Mouse (Mus musculus) forebrain, embryonic 12.5 days (tissue): ENCODE results near the gene Prim2. TPM values are rescaled to one million over a fixed set of nuclear protein-coding genes. Genes with fewer than 3 reads are reported as not detected.
"Not testable (repeated sequence)": the region's sequence is repeated elsewhere in the genome, so short reads cannot be mapped to it uniquely, and the experiment has no call there.

Experiments
- ATAC-seq: fragments of 200-750 bp; cut with Nextera tagmentation; 2 replicates; pipeline ENCODE4 v1.8.0; 2017; ENCODE audit warnings: moderate TSS enrichment; ENCODE audit not compliant: low FRiP score
- H3K27ac ChIP-seq: fragments of 300-500 bp; sonication (generic); 2 replicates; pipeline ENCODE4 v1.5.1; 2016; ENCODE audit warnings: mild to moderate bottlenecking
- H3K27me3 ChIP-seq: fragments of 300-500 bp; sonication (generic); 2 replicates; pipeline ENCODE4 v1.6.1; 2016; ENCODE audit warnings: mild to moderate bottlenecking
- H3K36me3 ChIP-seq: fragments of 300-500 bp; sonication (generic); replicated peaks from 2 replicates; pipeline ENCODE4 v1.6.1; 2016; ENCODE audit warnings: mild to moderate bottlenecking
- H3K4me1 ChIP-seq: fragments of 300-500 bp; sonication (generic); 2 replicates; pipeline ENCODE4 v1.6.1; 2016
- H3K4me2 ChIP-seq: fragments of 300-500 bp; sonication (generic); 2 replicates; pipeline ENCODE4 v1.6.1; 2016; ENCODE audit warnings: mild to moderate bottlenecking, moderate library complexity
- H3K4me3 ChIP-seq: fragments of 300-500 bp; sonication (generic); replicated peaks from 2 replicates; pipeline ENCODE4 v1.5.1; 2016; ENCODE audit warnings: mild to moderate bottlenecking
- H3K9ac ChIP-seq: fragments of 300-500 bp; sonication (generic); 2 replicates; pipeline ENCODE4 v1.6.1; 2016; ENCODE audit warnings: mild to moderate bottlenecking
- H3K9me3 ChIP-seq: fragments of 300-500 bp; sonication (generic); 2 replicates; pipeline ENCODE4 v1.6.1; 2016
- WGBS: fragments of 180-500 bp; shearing (Covaris S2); methylation state at CpG from one replicate; pipeline ENCODE4 v1.1.7; 2016; 5-methylcytosine and 5-hydroxymethylcytosine counted together
- polyA plus RNA-seq: library from polyadenylated mRNA; unstranded; fragments of >200 nt; fragmentation: Nextera tagmentation; extraction: Ambion mirVana; gene quantifications from 2 replicates; pipeline ENCODE4 v1.2.1, GENCODE M21; 2016

Gene Prim2
- polyA plus RNA-seq, 1 experiment from 2014 or later = 50.0 TPM

DNA sequence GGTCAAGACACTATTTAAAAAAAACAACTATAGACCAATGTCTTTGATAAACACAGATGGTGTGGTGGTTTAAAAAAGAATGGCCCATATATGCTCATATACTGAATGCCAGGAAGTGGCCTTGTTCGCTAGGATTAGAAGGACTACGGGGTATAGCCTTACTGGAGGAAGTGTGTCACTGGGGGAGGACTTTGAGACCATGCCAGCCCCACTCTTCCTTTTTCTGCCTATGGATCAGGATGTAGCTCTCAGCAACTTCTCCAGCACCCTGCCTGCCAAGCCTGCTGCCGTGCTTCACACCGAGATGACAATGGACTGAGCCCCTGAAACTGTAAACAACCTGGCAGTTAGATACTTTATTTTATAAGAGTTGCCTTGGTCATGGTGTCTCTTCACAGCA, 45.2 kb downstream of the Prim2 start:
- Histone ChIP-seq H3K9me3 (no peaks in the 10 kb centered on the region), H3K4me1 (no peaks in the 10 kb centered on the region), H3K36me3 (peaks cover 20% of the 10 kb centered on the region), H3K4me2 (no peak overlapping the region), H3K9ac (no peak overlapping the region), H3K4me3 (no peak overlapping the region), H3K27me3 (no peaks in the 10 kb centered on the region), H3K27ac (no peak overlapping the region)
- WGBS = 96% methylated on average over 4 of the region's 4 CpGs
- no peak for ATAC-seq

GRCm38 (mm10) chr1:33621791-33622190, 47.8 kb downstream of the Prim2 start:
- Histone ChIP-seq H3K9me3 (no peaks in the 10 kb centered on the region), H3K4me2 (no peak overlapping the region), H3K27ac (no peak overlapping the region), H3K9ac (no peak overlapping the region), H3K27me3 (no peaks in the 10 kb centered on the region), H3K36me3 (peaks cover 11% of the 10 kb centered on the region; the same call in 1 of the 2 replicates), H3K4me1 (no peaks in the 10 kb centered on the region), H3K4me3 (no peak overlapping the region)
- 94% methylated on average over 10 of the region's 10 CpGs for WGBS
- no peak for ATAC-seq

DNA sequence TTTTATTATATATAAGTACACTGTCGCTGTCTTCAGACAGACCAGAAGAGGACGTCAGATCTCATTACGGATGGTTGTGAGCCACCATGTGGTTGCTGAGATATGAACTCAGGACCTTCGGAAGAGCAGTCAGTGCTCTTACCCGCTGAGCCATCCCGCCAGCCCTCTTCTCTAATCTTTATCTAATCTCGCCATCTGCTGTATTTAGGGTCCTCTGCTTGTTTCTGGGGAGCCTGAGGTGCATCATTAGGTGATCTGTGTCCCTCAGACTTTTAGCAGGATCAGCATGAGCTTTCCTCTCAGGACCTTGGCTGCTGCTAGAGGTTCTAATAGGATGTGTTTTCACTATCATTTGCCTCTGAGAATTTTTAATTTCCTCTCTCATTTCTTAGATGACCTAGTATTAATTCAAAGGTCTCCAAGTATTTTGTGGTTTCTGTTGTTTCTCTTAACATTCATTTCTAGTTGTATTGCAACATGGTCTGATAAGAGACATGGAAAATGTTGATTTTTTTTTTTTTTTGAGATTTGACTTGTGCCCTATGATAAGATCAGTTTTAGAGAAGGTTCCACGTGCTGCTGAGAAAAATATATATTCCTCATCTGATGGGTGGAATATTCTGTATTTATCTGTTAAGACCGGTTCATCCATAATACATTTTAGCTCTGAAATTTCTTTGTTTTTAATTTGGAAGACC, 49.4 kb downstream of the Prim2 start:
- Histone ChIP-seq H3K9me3 (no peaks in the 10 kb centered on the region), H3K4me1 (no peaks in the 10 kb centered on the region), H3K27me3 (no peaks in the 10 kb centered on the region), H3K36me3 (peaks cover 8% of the 10 kb centered on the region), H3K4me2 (no peak overlapping the region), H3K4me3 (no peak overlapping the region), H3K9ac (no peak overlapping the region), H3K27ac (no peak overlapping the region)
- 92% methylated on average over 9 of the region's 9 CpGs for WGBS
- ATAC-seq = no peak

DNA sequence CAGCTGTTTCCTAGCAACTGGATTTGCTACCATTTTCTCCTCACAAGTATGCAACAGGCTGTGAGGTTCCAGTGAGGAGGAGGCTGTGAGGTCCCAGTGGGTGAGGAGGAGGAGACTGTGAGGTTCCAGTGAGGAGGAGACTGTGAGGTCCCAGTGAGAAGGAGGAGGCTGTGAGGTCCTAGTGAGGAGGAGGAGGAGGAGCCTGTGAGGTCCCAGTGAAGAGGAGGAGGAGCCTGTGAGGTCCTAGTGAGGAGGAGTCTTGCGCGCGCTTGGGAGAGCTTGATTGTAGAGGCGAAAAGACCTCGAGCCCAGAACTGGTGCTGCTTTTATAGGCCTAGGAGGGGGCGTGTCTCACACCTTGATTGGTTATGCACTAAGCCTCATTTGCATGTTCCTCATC, 53.0 kb downstream of the Prim2 start:
- H3K27me3 ChIP-seq, H3K27ac ChIP-seq, H3K9ac ChIP-seq, H3K9me3 ChIP-seq, H3K4me1 ChIP-seq, H3K4me3 ChIP-seq, ATAC-seq, H3K4me2 ChIP-seq, H3K36me3 ChIP-seq: not testable (repeated sequence)
- 91% methylated on average over 5 of the region's 6 CpGs for WGBS

GRCm38 (mm10) chr1:33612100-33612499, 57.5 kb downstream of the Prim2 start:
- Histone ChIP-seq H3K9me3 (no peaks in the 10 kb centered on the region; the same call in 1 of the 2 replicates), H3K27me3 (no peaks in the 10 kb centered on the region), H3K27ac (no peak overlapping the region), H3K4me3 (no peak overlapping the region), H3K9ac (no peak overlapping the region), H3K4me1 (peaks cover 4% of the 10 kb centered on the region; the same call in 1 of the 2 replicates), H3K4me2 (no peak overlapping the region), H3K36me3 (peaks cover 5% of the 10 kb centered on the region)
- ATAC-seq = no peak
- WGBS = 80% methylated on average over 1 of the region's 1 CpGs

GRCm38 (mm10) chr1:33610026-33610721, 59.4 kb downstream of the Prim2 start:
- Histone ChIP-seq H3K9ac (no peak overlapping the region), H3K4me1 (peaks cover 4% of the 10 kb centered on the region; the same call in 1 of the 2 replicates), H3K4me2 (no peak overlapping the region), H3K27ac (no peak overlapping the region), H3K9me3 (no peaks in the 10 kb centered on the region; the same call in 1 of the 2 replicates), H3K36me3 (peaks cover 9% of the 10 kb centered on the region), H3K4me3 (no peak overlapping the region), H3K27me3 (no peaks in the 10 kb centered on the region)
- no peak for ATAC-seq
- WGBS = 59% methylated on average over 14 of the region's 14 CpGs

DNA sequence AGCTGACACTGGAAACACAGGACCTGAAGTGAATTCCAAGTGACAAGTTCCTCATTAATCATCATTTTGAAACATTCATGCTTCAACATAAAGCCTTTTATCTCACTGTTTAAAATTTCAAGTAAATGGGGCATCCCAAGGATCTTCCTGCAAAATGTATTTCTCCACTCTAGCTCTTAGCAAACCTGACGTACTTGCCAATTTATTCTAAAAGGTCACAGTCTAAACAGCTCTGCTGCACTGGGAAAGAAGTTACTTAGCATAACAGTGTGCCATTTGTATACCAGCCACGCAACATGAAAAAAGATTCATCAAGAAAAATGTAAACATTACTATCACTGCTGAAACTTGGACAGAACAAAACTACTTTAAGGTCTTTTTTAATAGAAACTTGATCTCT, 61.5 kb downstream of the Prim2 start:
- Histone ChIP-seq H3K36me3 (peaks cover 9% of the 10 kb centered on the region), H3K4me3 (no peak overlapping the region), H3K27ac (no peak overlapping the region), H3K9me3 (no peaks in the 10 kb centered on the region; the same call in 1 of the 2 replicates), H3K9ac (no peak overlapping the region), H3K27me3 (no peaks in the 10 kb centered on the region), H3K4me2 (no peak overlapping the region), H3K4me1 (peaks cover 4% of the 10 kb centered on the region; the same call in 1 of the 2 replicates)
- 71% methylated on average over 2 of the region's 2 CpGs for WGBS
- ATAC-seq = no peak

DNA sequence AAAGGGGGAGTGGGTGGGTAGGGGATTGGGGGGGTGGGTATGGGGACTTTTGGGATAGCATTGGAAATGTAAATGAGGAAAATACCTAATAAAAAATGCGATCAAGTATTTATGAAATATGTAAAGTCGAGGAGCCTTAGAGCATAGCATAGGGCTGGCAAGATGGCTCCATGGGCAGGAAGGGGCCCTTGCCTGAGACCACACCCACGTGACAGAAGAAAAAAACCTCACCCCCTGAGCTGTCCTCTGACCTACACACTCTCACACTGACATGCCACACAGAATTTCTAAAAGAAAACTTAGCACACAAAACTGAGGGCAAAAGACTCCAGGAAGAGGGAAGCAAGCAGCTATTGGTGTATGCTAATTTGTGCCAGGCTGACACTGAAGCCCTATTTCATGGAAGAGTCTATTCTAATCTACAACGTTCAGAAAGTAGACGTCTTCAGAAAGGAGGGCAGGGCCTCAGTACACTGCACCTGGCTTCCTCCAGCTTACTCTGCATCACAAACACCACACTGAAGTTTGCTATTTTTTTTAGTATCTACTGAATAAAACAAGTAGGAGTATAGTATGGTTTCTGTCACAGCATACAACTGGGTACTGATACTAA, 65.4 kb downstream of the Prim2 start:
- Histone ChIP-seq H3K27ac (no peak overlapping the region), H3K9me3 (no peaks in the 10 kb centered on the region; the same call in 1 of the 2 replicates), H3K4me2 (no peak overlapping the region), H3K4me1 (peaks cover 4% of the 10 kb centered on the region; the same call in 1 of the 2 replicates), H3K36me3 (peaks cover 9% of the 10 kb centered on the region), H3K27me3 (no peaks in the 10 kb centered on the region), H3K4me3 (no peak overlapping the region), H3K9ac (no peak overlapping the region)
- 84% methylated on average over 5 of the region's 5 CpGs for WGBS
- ATAC-seq = no peak

DNA sequence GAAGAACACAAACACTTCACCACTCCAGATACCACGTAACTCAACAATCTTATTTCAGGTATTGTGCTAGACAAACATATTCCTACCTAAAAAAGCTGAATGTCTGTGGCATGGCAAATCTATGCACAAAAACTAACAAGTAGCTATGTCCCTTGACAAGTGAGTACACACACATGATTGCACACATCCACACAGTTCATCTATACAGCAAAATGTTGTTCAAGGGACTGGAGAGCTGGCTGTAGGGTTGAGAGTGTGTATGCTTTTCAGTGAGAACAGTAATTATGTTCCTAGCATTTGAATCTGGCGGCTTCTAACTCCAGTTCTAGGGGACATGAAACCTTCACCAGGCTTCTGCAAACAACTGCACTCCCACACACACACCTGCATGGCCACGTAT, 69.9 kb downstream of the Prim2 start:
- Histone ChIP-seq H3K27me3 (no peaks in the 10 kb centered on the region), H3K4me2 (no peak overlapping the region), H3K36me3 (peaks cover 7% of the 10 kb centered on the region), H3K27ac (peak overlapping the region; percentile 31; the same call in 1 of the 2 replicates), H3K4me3 (no peak overlapping the region), H3K9me3 (peaks cover 5% of the 10 kb centered on the region; the same call in 1 of the 2 replicates), H3K9ac (no peak overlapping the region), H3K4me1 (peaks cover 6% of the 10 kb centered on the region; the same call in 1 of the 2 replicates)
- no peak for ATAC-seq
- WGBS = 85% methylated on average over 3 of the region's 3 CpGs

- ATAC-seq = peak; percentile 53; the same call in 1 of the 2 replicates
- H3K36me3 ChIP-seq = peaks cover 7% of the 10 kb centered on the region
- 48% methylated on average over 5 of the region's 5 CpGs for WGBS
- H3K27ac ChIP-seq = peak overlapping the region; percentile 61; the same call in 1 of the 2 replicates
- no peaks in the 10 kb centered on the region for H3K27me3 ChIP-seq
- no peak overlapping the region for H3K4me2 ChIP-seq
- H3K4me3 ChIP-seq = no peak overlapping the region
- no peak overlapping the region for H3K9ac ChIP-seq
- peaks cover 6% of the 10 kb centered on the region; the same call in 1 of the 2 replicates for H3K4me1 ChIP-seq
- H3K9me3 ChIP-seq = peaks cover 5% of the 10 kb centered on the region; the same call in 1 of the 2 replicates
Measured at GRCm38 (mm10) chr1:33599019-33599667, 70.5 kb downstream of the Prim2 start.

GRCm38 (mm10) chr1:33597043-33597442, 72.6 kb downstream of the Prim2 start:
- Histone ChIP-seq H3K9me3 (peaks cover 5% of the 10 kb centered on the region; the same call in 1 of the 2 replicates), H3K9ac (no peak overlapping the region), H3K36me3 (peaks cover 7% of the 10 kb centered on the region), H3K27me3 (no peaks in the 10 kb centered on the region), H3K4me1 (peaks cover 6% of the 10 kb centered on the region; the same call in 1 of the 2 replicates), H3K27ac (no peak overlapping the region), H3K4me3 (no peak overlapping the region), H3K4me2 (no peak overlapping the region)
- ATAC-seq = no peak
- 79% methylated on average over 1 of the region's 1 CpGs for WGBS

DNA sequence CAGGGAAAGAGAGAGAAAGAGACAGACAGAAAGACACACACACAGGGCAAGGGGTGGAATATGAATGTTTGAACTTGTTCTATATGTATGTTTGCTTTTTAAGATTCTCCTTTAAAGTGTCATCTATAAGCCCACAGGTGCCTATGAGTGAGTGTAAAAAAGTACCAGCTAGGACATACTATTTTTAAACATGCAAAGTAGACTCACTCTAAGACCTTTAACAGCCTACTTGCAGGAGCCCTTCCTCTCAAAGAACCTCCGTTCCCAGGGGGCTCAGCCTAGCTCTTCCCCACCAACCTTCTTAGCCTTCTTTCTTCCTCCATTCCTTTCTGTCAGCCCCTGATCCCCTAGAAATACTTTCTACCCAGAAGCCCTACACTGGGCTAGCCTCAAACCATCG, 73.7 kb downstream of the Prim2 start:
- Histone ChIP-seq H3K4me3 (no peak overlapping the region), H3K36me3 (peaks cover 7% of the 10 kb centered on the region), H3K9ac (no peak overlapping the region), H3K4me2 (no peak overlapping the region), H3K27ac (no peak overlapping the region), H3K4me1 (peaks cover 6% of the 10 kb centered on the region; the same call in 1 of the 2 replicates), H3K9me3 (peaks cover 5% of the 10 kb centered on the region; the same call in 1 of the 2 replicates), H3K27me3 (no peaks in the 10 kb centered on the region)
- ATAC-seq = no peak
- WGBS = 88% methylated on average over 2 of the region's 2 CpGs
